11 mouse cellular contexts compared by ENCODE assay signal in the genomic region with DNA sequence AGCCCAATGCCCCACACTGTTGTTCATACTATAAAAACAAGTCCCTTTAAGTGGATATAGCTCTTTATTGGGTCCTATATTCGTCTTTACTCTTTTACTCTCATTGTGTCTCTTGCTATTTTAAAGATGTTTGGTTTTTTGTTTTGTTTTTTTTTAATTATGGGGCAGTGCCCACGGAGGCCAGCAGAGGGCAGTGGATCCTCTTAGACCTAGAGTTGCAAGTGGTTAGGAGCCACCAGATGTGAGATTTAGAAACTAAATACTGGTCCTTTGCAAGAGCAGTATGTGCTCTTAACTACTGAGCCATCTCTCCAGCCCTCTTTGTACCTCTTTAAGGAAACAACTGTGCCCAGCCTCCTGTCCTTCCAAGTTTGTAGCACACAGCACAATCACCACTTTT. TPM values are rescaled to one million over a fixed set of nuclear protein-coding genes. Genes with fewer than 3 reads are reported as not detected.
DNase-seq lines count a peak whose midpoint lies in the region; ATAC-seq and TF ChIP-seq lines count a peak whose summit lies in the region.
"Had no signal": no experiment of that assay in that cellular context is flagged by ENCODE, and none has a peak within 500 bp of the region (broad histone marks: within the 10 kb centered on the region; RNA-seq: fewer than 3 reads in every experiment).

No protein-coding gene starts in this region.

- no peak overlapping the region for H3K9ac ChIP-seq in kidney, embryonic 16.5 days (replicated peaks; ENCODE audit: low read length)
- H3K9ac ChIP-seq in hindbrain, embryonic 13.5 days = no peak overlapping the region
- H3K9ac ChIP-seq: embryonic facial prominence, embryonic 12.5 days; limb, embryonic 15.5 days; stomach, embryonic 15.5 days had no signal

- CTCF ChIA-PET in Patski (lab: Charles Lee) = interaction anchor here (0.7 to 2.8 kb wide), 3 partner anchors 10 to 87 kb away, joined by 3 to 16 read pairs (median 4); no protein-coding TSS in a partner anchor

- H3K27me3 ChIP-seq in kidney, adult 2 months (replicated peaks; ENCODE audit: control insufficient read depth, insufficient read depth, low read length) = no peaks in the 10 kb centered on the region
- H3K27me3 ChIP-seq in kidney, embryonic 16.5 days (ENCODE audit: insufficient read depth, low read length) = no peaks in the 10 kb centered on the region
- no peaks in the 10 kb centered on the region for H3K27me3 ChIP-seq in Patski
- H3K27me3 ChIP-seq in hindbrain, embryonic 13.5 days = no peaks in the 10 kb centered on the region
- H3K27me3 ChIP-seq: embryonic facial prominence, embryonic 12.5 days; limb, embryonic 15.5 days; stomach, embryonic 15.5 days had no signal

- peak; percentile 73 for TF ChIP-seq CTCF in kidney, adult 2 months (conservative IDR thresholded peaks at IDR 0.05; ENCODE audit: insufficient read depth, insufficient read length, low read depth, low read length)
- TF ChIP-seq CTCF in Patski (IDR thresholded peaks at IDR 0.05) = peak; percentile 71

- in situ Hi-C loops in Patski (cut with MboI; ENCODE audit: low pct_unique_long_range_greater_than_20kb) = loop anchor here (10.0 kb wide), 1 partner anchor 177 kb away; no protein-coding TSS in a partner anchor

- no peak for TF ChIP-seq POLR2A in kidney, adult 2 months (IDR thresholded peaks at IDR 0.05; ENCODE audit: low read depth, low read length)

- peak; percentile 20 for DNase-seq in kidney, adult 2 months
- no peak for DNase-seq in Patski (ENCODE audit: low read depth, low spot score)
- peak; percentile 52 to 58 for DNase-seq in kidney, postnatal 4 days
- no peak for DNase-seq in ovary, postnatal 10 days (ENCODE audit: low spot score)
- DNase-seq in gastrocnemius, postnatal 25 days = no peak

- ATAC-seq in kidney, embryonic 16.5 days (ENCODE audit: low FRiP score, low TSS enrichment) = no peak
- peak; percentile 74 for ATAC-seq in CD4-positive, CD25-positive, alpha-beta regulatory T cell, adult 4 months
- peak; percentile 66 for ATAC-seq in Patski
- ATAC-seq in hindbrain, embryonic 13.5 days (ENCODE audit: low FRiP score) = no peak

- H3K4me2 ChIP-seq in kidney, embryonic 16.5 days (replicated peaks; ENCODE audit: low read depth, low read length) = no peak overlapping the region
- no peak overlapping the region for H3K4me2 ChIP-seq in hindbrain, embryonic 13.5 days
- H3K4me2 ChIP-seq: embryonic facial prominence, embryonic 12.5 days; limb, embryonic 15.5 days; stomach, embryonic 15.5 days had no signal

- 12% methylated on average over 2 of the region's 2 CpGs for WGBS in kidney, adult 2 months
- WGBS in kidney, embryonic 16.5 days = 25% methylated on average over 2 of the region's 2 CpGs
- 15% methylated on average over 2 of the region's 2 CpGs for WGBS in hindbrain, embryonic 13.5 days

- no peak overlapping the region for H3K4me3 ChIP-seq in kidney, adult 2 months (ENCODE audit: insufficient read depth, low read depth, low read length)
- H3K4me3 ChIP-seq in kidney, embryonic 16.5 days (ENCODE audit: low read length) = no peak overlapping the region
- H3K4me3 ChIP-seq in hindbrain, embryonic 13.5 days = no peak overlapping the region
- H3K4me3 ChIP-seq: embryonic facial prominence, embryonic 12.5 days; limb, embryonic 15.5 days; stomach, embryonic 15.5 days had no signal

- H3K4me1 ChIP-seq in kidney, adult 2 months (ENCODE audit: control insufficient read depth, insufficient read depth, low read length) = no peaks in the 10 kb centered on the region
- H3K4me1 ChIP-seq in kidney, embryonic 16.5 days (ENCODE audit: insufficient read depth, low read length) = peaks cover 7% of the 10 kb centered on the region; the same call in 1 of the 2 replicates
- H3K4me1 ChIP-seq in hindbrain, embryonic 13.5 days (replicated peaks) = peaks cover 5% of the 10 kb centered on the region; the same call in 1 of the 2 replicates
- H3K4me1 ChIP-seq: embryonic facial prominence, embryonic 12.5 days had no signal

- H3K27ac ChIP-seq in kidney, adult 2 months (ENCODE audit: insufficient read depth, low read depth, low read length) = no peak overlapping the region
- H3K27ac ChIP-seq in kidney, embryonic 16.5 days (ENCODE audit: low read length) = no peak overlapping the region
- H3K27ac ChIP-seq in hindbrain, embryonic 13.5 days = no peak overlapping the region
- H3K27ac ChIP-seq: embryonic facial prominence, embryonic 12.5 days; limb, embryonic 15.5 days; stomach, embryonic 15.5 days had no signal

- POLR2A ChIA-PET in Patski (lab: Charles Lee) = no interaction called here

- no peaks in the 10 kb centered on the region for H3K36me3 ChIP-seq in kidney, adult 2 months (ENCODE audit: control insufficient read depth, insufficient read depth, low read length)
- H3K36me3 ChIP-seq in kidney, embryonic 16.5 days (ENCODE audit: insufficient read depth, low read length) = no peaks in the 10 kb centered on the region
- H3K36me3 ChIP-seq in hindbrain, embryonic 13.5 days = no peaks in the 10 kb centered on the region
- H3K36me3 ChIP-seq: embryonic facial prominence, embryonic 12.5 days; limb, embryonic 15.5 days; stomach, embryonic 15.5 days had no signal

- H3K9me3 ChIP-seq in kidney, embryonic 16.5 days (ENCODE audit: low read length) = no peaks in the 10 kb centered on the region
- H3K9me3 ChIP-seq in hindbrain, embryonic 13.5 days = no peaks in the 10 kb centered on the region
- H3K9me3 ChIP-seq: embryonic facial prominence, embryonic 12.5 days; limb, embryonic 15.5 days; stomach, embryonic 15.5 days had no signal

RNA-seq across cellular contexts. Expression of a gene that starts 28.4 kb away (rescaled TPM):
- polyA plus RNA-seq in kidney, adult 2 months (2012; rRNA removed) = 1,151 and 1,243 TPM in 2 replicates
- 712 and 779 TPM in 2 replicates for polyA plus RNA-seq in kidney, embryonic 16.5 days (2015; fragmentation: Nextera tagmentation; extraction: Ambion mirVana)
- 1,000 to 10,000 TPM; 1,099 to 1,661 TPM for polyA plus RNA-seq in CD4-positive, CD25-positive, alpha-beta regulatory T cell, adult 4 months (2017; shearing (Covaris generic))
- polyA plus RNA-seq in Patski (2021) = 1,050 TPM
- 100 to 1,000 TPM; 321 to 324 TPM for total RNA-seq in gastrocnemius, postnatal 25 days (2021)
- 444 and 448 TPM in 2 replicates for polyA plus RNA-seq in hindbrain, embryonic 13.5 days (2015; fragmentation: Nextera tagmentation; extraction: Ambion mirVana)

RNA-seq across cellular contexts. Expression of a gene that starts 45.5 kb away (rescaled TPM):
- polyA plus RNA-seq in kidney, adult 2 months (2012; rRNA removed) = 26.3 and 27.3 TPM in 2 replicates
- 7.1 and 7.2 TPM in 2 replicates for polyA plus RNA-seq in kidney, embryonic 16.5 days (2015; fragmentation: Nextera tagmentation; extraction: Ambion mirVana)
- polyA plus RNA-seq in CD4-positive, CD25-positive, alpha-beta regulatory T cell, adult 4 months (2017; shearing (Covaris generic)) = 1 to 10 TPM; 2.0 to 3.7 TPM
- 63.9 TPM for polyA plus RNA-seq in Patski (2021)
- total RNA-seq in gastrocnemius, postnatal 25 days (2021) = 10 to 100 TPM; 15.5 to 19.3 TPM
- polyA plus RNA-seq in hindbrain, embryonic 13.5 days (2015; fragmentation: Nextera tagmentation; extraction: Ambion mirVana) = 7.5 TPM in 2 replicates

RNA-seq across cellular contexts. Expression of a gene that starts 54.2 kb away (rescaled TPM):
- polyA plus RNA-seq in kidney, adult 2 months (2012; rRNA removed) = 80.3 and 98.8 TPM in 2 replicates
- 4.4 and 4.8 TPM in 2 replicates for polyA plus RNA-seq in kidney, embryonic 16.5 days (2015; fragmentation: Nextera tagmentation; extraction: Ambion mirVana)
- 1 to 10 TPM in 1 of 2 experiments, under 1 TPM in 1; 0.77 to 2.1 TPM for polyA plus RNA-seq in CD4-positive, CD25-positive, alpha-beta regulatory T cell, adult 4 months (2017; shearing (Covaris generic))
- polyA plus RNA-seq in Patski (2021) = 9.5 TPM
- total RNA-seq in gastrocnemius, postnatal 25 days (2021) = 10 to 100 TPM; 57.3 to 57.9 TPM
- 1.0 and 2.8 TPM in 2 replicates for polyA plus RNA-seq in hindbrain, embryonic 13.5 days (2015; fragmentation: Nextera tagmentation; extraction: Ambion mirVana)

RNA-seq across cellular contexts. Expression of a gene that starts 54.8 kb away (rescaled TPM):
- polyA plus RNA-seq in kidney, adult 2 months (2012; rRNA removed) = 9.7 and 10.4 TPM in 2 replicates
- 0.86 and 1.2 TPM in 2 replicates for polyA plus RNA-seq in kidney, embryonic 16.5 days (2015; fragmentation: Nextera tagmentation; extraction: Ambion mirVana)
- polyA plus RNA-seq in CD4-positive, CD25-positive, alpha-beta regulatory T cell, adult 4 months (2017; shearing (Covaris generic)) = 1 to 10 TPM in 1 of 2 experiments, under 1 TPM in 1; 0.92 to 4.1 TPM
- polyA plus RNA-seq in Patski (2021) = 3.4 TPM
- 1 to 10 TPM in 1 of 2 experiments, under 1 TPM in 1; 0.67 to 3.2 TPM for total RNA-seq in gastrocnemius, postnatal 25 days (2021)
- 2.8 and 4.4 TPM in 2 replicates for polyA plus RNA-seq in hindbrain, embryonic 13.5 days (2015; fragmentation: Nextera tagmentation; extraction: Ambion mirVana)

Comparison
In these comparisons a context has a peak if more than half of its experiments do, and no peak if none do; other contexts are left out.
1. DNase-seq: peak in kidney, adult 2 months (single experiment) and kidney, postnatal 4 days (2 of 2); none in Patski (single experiment), ovary, postnatal 10 days (single experiment) and gastrocnemius, postnatal 25 days (single experiment).
2. ATAC-seq: peak in CD4-positive, CD25-positive, alpha-beta regulatory T cell, adult 4 months (single experiment) and Patski (single experiment); none in kidney, embryonic 16.5 days (single experiment) and hindbrain, embryonic 13.5 days (single experiment).